Mouse (Mus musculus) spleen, adult 12 weeks (tissue): ENCODE results near the gene Tpx2.

Experiments used
- DNase-seq: peaks from one replicate; pipeline ENCODE4 v3.0.0; 2022; ENCODE audit warnings: low spot score

The Tpx2 gene

GRCm38 (mm10) chr2:152847815-152848302 lies at the start of gene Tpx2:
TSS of gene Tpx2 (plus strand) at chr2:152847964.
- peak; percentile 95 for DNase-seq

DNA sequence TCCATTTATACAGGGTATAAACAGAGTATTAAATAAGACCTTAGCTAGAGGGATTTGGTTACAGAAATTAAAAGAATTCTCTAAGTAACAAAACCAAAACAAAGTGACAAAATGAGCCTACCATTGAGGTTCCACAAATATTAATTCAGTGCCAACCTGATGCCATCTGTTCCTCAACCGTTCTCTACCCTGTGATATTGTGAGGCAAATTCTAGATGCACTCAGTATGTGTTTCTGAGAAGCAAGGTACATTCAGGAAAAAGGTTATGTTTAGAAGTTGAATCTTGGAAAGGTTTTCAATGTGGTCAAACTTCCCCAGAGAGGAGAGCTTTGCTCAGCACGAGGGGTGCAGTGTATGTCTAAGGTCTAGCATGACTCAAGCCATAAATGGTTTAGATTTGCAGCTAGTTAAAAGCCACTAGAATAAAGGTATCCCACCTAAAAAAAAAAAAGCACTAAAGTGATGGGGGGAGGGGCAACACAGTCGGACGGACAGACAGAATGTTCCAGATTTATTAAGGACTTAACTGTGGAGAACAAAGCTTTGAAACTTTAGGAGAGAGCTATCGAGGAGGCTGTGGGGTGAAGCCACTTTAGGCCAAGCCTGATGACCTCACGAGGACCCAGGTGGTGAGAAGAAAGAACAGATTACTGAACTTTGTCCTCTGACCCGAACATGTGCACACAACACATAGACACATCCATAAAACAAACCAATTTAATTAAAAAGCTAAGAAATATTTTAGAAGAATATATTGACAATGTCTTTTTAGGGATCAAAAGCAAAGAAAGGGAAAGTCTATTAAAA lies 47.6 kb upstream of the Tpx2 start:
- DNase-seq = no peak

DNA sequence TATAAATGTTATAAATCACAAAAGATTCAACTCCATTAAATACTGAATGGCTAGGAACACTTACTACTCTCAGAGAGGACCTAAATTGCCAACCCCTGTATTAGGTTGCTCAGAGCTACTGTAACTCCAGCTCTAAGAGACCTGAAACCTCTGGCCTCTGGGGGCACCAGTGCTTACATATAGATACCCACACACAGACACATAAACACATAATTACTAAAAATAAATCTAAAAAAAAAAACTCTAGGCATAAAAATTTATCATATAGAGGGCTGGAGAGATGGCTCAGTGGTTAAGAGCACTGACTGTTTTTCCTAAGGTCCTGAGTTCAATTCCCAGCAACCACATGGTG lies 47.0 kb upstream of the Tpx2 start:
- DNase-seq = no peak

GRCm38 (mm10) chr2:152802303-152802702 lies 45.5 kb upstream of the Tpx2 start:
- DNase-seq = no peak

DNA sequence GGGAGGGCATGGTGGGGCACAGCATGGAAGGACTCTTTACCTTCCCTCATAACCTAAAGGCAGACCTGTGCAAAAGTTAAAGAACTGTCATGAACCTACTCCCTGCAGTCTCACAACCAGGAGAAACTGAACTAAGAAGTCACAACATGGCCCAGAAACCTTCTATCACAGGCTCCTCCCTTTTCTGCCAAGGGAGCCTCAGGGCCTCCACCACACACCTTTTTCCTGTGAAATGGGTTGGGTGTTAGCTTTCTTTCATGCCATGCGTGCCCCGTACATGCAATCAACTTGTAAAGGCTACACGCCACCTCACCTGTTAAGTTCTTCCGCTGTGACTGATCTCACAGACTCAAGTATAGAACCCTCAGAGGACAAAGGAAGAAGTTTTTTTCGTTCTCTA lies 44.7 kb upstream of the Tpx2 start:
- DNase-seq = no peak

- no peak for DNase-seq
Observed at GRCm38 (mm10) chr2:152804408-152805110, 43.2 kb upstream of the Tpx2 start.

- no peak for DNase-seq
Observed at GRCm38 (mm10) chr2:152805111-152805490, 42.7 kb upstream of the Tpx2 start.

DNA sequence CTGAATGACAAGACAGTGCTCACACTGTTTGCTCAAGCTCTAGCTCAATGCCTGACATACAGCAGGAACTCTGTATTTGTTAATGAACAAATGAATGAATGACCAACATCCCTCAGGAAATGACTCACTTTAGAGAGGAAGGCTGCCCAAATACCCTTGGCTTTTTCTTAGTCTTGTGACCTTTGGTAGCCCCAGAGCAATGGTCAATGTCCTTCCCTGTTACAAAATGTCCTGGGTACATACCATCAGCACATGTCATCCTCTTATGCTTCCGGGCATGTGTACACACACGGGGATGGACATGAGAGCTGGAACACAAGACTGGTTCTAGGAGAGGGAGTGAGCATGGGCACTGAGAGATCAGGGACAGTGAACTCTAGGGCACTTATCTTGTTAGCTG lies 41.7 kb upstream of the Tpx2 start:
- no peak for DNase-seq

DNA sequence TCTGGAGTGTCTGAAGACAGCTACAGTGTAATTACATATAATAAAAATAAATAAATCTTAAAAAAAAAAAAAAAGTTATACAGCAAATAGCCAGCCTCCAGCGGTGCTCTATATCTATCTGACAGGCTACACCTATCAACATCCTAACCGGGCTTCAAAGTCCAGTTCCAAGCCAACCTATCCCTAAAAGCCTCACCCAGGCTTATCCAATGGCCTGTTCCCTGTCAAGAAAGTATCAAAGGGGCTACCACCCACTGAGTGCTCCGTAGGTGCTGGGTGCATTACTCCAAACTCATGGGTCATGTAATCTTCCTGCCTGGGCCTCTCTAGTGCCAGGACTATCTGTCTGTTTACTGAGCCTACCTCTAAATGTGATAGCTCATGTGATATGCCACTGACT lies 39.6 kb upstream of the Tpx2 start:
- no peak for DNase-seq

DNA sequence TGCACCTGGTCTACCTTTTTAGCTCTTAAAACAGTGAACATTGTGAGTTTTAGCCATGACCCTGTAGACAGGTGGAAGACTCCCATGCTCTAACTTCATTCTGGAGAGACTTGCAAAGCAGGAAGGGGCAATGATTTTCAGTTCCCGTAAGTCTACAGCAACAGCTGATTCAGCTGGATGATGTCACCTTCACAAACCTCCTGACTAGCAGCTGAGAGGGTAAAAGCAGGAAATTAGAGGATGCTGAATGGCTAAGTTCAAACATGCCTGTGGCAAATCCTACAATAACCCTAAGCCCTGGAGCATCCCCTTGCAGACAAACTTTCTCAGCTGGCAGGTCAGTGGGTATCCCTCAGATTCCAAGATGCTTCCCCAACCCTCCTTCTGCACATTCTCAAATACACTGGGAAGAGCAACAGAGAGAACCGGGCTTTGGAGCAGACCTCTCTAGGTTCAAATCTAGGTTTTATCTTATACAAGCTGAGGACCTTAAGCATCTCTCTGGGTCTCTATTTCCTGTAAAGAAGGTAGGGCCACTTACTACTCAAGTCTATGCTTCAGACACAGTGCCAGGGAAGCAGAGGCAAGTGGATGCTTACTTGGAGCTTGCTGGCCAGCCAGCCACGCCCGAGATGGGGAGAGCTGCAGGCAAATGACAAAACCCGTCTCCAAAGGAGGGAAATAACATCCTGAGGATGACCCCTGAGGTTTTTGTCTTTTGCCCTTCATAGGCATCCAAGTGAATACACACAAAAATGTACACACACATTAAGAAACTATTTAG lies 37.4 kb upstream of the Tpx2 start:
- no peak for DNase-seq

DNA sequence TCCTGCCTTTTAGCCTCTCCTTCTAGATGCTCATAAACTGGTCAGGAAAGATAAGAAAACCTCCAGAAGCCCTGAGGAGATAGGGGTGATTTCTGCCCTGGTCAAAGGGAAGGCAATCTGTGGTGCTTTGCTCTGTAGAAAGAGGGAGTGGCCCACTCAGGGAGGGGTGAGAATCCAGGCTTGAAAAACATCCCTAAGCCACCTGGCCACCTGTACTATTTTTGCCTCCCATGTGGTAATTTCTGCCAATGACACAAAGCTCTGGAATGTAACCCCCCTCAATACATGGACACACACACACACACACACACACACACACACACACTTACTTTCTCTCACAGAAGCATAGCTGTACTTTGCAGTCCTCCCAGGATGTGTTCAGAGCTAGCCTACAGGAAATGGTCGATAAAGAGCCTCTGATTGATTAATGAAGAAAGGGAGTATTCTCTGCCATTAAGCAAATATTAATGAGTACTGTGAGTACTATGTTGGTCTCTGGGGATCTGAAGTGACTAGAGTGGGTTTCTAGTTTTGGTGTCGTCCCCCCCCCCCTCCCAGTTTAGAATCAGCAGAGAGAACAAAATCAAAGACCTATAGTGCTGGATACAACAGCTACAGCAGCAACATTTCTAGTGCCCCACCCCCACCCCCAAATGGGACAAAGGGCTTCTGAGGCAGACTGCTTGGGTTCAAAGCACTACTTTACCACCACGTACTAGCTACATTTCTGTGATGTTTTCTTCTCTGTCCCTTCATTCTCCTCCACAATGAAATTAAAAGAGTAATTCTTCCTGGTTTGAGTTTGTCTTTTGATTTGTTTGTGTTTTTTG lies 36.2 kb upstream of the Tpx2 start:
- DNase-seq = peak; percentile 60

- no peak for DNase-seq
Observed at GRCm38 (mm10) chr2:152813232-152813631, 34.5 kb upstream of the Tpx2 start.

DNA sequence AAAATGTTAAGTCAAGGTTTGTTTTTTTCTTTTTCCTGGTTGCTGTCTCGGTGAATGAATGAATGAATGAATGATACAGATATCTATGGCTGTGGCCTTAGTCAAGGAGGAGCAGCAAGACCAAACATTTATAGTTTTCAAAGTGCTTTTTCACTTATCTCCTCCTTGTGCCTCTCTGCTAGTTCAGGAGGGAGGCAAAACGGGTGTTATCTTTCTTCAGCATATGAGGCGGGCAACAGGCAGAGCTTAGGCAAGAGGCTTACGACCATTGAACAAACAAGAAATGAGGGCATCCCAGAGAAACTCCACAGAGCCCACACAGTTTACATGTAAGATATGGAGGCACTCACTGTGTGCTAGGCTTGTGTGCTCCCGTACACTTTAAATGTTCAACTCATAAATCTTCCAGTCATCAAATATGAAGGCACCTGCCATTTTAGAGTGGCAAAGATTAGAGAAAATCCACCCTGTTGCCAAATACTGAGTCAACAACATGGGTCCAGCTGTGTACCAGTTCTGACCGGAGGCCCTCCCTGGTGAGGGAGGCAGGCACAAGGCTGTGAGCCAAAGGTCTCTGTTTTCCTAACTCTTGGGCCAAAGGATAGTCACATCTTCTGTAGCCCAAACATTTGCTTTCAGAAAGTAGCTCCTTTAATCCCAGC lies 33.4 kb upstream of the Tpx2 start:
- DNase-seq = peak; percentile 58

DNA sequence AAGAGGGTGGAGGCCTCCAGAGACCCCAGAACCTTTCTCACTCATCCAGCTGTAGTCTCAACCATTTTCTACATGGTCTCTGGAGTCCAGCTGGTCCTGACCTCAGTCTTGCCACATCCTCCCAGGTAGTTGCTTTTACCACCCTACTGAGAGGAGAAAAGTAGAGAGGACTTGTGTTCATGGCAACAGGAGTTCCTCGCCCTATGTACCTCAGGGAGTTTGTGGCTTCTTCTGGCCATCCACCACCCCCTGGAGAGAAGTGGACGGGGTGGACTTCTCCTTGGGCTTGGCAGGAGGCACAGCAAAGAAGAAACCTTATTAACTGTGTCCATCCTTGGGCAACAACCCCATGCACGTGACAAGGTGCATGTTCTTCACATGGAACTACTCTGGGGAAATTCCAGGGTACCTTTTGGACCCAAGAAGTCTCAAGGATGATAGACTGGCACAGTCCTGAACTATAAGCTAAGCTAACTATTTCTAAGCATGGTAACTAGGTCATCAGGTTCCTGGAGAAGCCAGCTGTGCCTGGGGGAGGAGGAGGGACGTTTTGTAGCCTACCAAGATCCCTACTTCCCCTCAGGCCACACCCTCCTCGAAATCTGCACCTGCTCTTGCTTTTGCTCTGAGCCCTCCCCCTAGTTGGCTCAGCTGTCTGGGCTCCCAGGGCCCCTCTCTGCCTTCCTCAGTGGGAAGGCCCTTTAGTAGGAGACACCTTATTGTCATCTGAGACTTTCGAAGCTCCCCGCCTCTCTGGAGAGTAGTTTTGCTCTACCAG lies 31.7 kb upstream of the Tpx2 start:
- DNase-seq = no peak

- no peak for DNase-seq
Observed at GRCm38 (mm10) chr2:152816657-152817348, 31.0 kb upstream of the Tpx2 start.

GRCm38 (mm10) chr2:152817596-152818291 lies 30.0 kb upstream of the Tpx2 start:
- peak; percentile 71 for DNase-seq

- no peak for DNase-seq
Observed at GRCm38 (mm10) chr2:152818679-152819078, 29.1 kb upstream of the Tpx2 start.

GRCm38 (mm10) chr2:152819097-152819624 lies 28.6 kb upstream of the Tpx2 start:
- no peak for DNase-seq

DNA sequence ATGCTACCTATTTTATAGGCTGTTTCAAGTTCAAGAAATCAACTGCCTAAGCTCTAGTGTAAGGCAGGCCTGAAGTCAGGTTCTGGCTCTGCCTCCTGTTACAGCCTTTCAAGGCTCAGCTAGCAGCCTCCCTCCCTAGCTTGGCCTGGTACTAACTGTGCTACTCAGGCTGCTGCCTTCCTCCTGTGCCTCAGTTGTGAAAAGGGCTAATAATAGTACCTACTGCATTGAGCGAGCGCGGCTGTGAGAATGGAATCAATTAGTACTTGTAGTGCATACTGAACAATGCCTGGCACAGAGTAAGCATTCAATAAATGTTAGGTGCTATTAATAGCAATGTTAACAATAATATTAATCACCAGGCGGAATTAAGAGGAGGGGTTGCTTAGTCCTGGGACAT lies 27.8 kb upstream of the Tpx2 start:
- DNase-seq = no peak
